Comparison of ENCODE assay signal across 25 mouse cellular contexts in the genomic region with DNA sequence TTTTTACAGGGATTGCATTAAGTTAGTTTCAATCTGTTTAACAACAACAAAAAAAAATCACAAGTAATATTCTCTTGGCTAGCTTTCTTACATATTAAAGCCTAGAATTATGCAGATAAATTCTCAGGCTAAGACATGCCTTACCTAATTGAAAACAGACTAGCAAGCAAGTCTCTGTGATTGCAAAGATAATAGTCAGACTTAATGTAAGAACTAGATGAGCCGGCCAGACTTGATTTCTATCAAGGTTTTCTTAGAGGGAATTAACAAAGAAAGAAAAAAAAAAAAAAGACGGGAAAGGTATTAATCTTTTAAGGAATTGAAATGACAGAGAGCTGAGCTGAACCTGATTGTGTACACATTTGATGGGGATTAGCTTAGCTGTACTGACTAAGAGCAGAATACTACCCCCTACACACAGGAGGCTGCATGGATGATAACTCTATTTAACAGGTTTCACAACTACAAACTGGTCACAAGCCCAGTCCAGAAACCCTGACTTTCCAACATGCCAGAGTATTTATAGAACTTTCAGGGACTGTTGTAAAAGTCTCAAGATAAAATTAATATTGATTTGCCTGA. TPM values are rescaled to one million over a fixed set of nuclear protein-coding genes. Genes with fewer than 3 reads are reported as not detected.
DNase-seq lines count a peak whose midpoint lies in the region; ATAC-seq and TF ChIP-seq lines count a peak whose summit lies in the region.
"Had no signal": no experiment of that assay in that cellular context is flagged by ENCODE, and none has a peak within 500 bp of the region (broad histone marks: within the 10 kb centered on the region; RNA-seq: fewer than 3 reads in every experiment).

No protein-coding gene starts in this region.

- no peaks in the 10 kb centered on the region for H3K27me3 ChIP-seq in limb, embryonic 14.5 days (ENCODE audit: control insufficient read depth, insufficient read depth, low read length)
- H3K27me3 ChIP-seq in limb, embryonic 10.5 days (ENCODE audit: low read depth, poor library complexity, severe bottlenecking): no peaks in the 10 kb centered on the region
- H3K27me3 ChIP-seq in embryonic facial prominence, embryonic 13.5 days: no peaks in the 10 kb centered on the region
- H3K27me3 ChIP-seq in stomach, postnatal 0 days (ENCODE audit: control insufficient read depth, insufficient read depth, low read length): no peaks in the 10 kb centered on the region
- H3K27me3 ChIP-seq in forebrain, embryonic 14.5 days (replicated peaks; ENCODE audit: control insufficient read depth, insufficient read depth, low read length): no peaks in the 10 kb centered on the region
- H3K27me3 ChIP-seq: CH12.LX; embryonic facial prominence, embryonic 12.5 days; forebrain, embryonic 15.5 days; hindbrain, embryonic 13.5 days; intestine, embryonic 15.5 days had no signal

- DNase-seq in limb, embryonic 14.5 days (ENCODE audit: low spot score): peak; percentile 29
- no peak for DNase-seq in limb, embryonic 10.5 days (ENCODE audit: low spot score)
- peak; percentile 83 for DNase-seq in gonadal fat pad, adult 2 months (ENCODE audit: low read depth)
- no peak for DNase-seq in stomach, postnatal 0 days (ENCODE audit: low spot score)
- no peak for DNase-seq in forebrain, embryonic 14.5 days (ENCODE audit: low spot score)
- DNase-seq in kidney, postnatal 14 days: no peak
- DNase-seq: adrenal gland, adult 2 months; adrenal gland, postnatal 14 days; B cell, adult 2 months; cerebellum, adult 11 months; cerebellum, adult 2 months; cerebellum, adult 9-11 months; cerebellum, postnatal 36 days; embryo, embryonic 11 days; gastrocnemius, postnatal 25 days; heart, adult 2 months had no signal

- H3K4me2 ChIP-seq in limb, embryonic 14.5 days (replicated peaks; ENCODE audit: low read depth, low read length, severe bottlenecking): no peak overlapping the region
- no peak overlapping the region for H3K4me2 ChIP-seq in embryonic facial prominence, embryonic 13.5 days
- H3K4me2 ChIP-seq in stomach, postnatal 0 days (replicated peaks; ENCODE audit: low read depth): no peak overlapping the region
- H3K4me2 ChIP-seq in forebrain, embryonic 14.5 days (ENCODE audit: low read length): no peak overlapping the region
- H3K4me2 ChIP-seq: embryonic facial prominence, embryonic 12.5 days; forebrain, embryonic 15.5 days; hindbrain, embryonic 13.5 days; intestine, embryonic 15.5 days had no signal

- ATAC-seq in limb, embryonic 14.5 days (ENCODE audit: low FRiP score, low read depth): no peak
- 0 out of 2 replicates have a peak, but pooled peaks have one; percentile 64 for ATAC-seq in embryonic facial prominence, embryonic 13.5 days (ENCODE audit: insufficient number of reproducible peaks, insufficient read depth, low FRiP score, low TSS enrichment, low read depth)
- 0 out of 2 replicates have a peak, but pooled peaks have one; percentile 24 for ATAC-seq in stomach, postnatal 0 days (ENCODE audit: low FRiP score, low TSS enrichment)
- ATAC-seq in forebrain, embryonic 14.5 days: no peak
- ATAC-seq: forebrain, embryonic 15.5 days; hindbrain, embryonic 16.5 days; intestine, embryonic 15.5 days had no signal

- no peaks in the 10 kb centered on the region for H3K9me3 ChIP-seq in limb, embryonic 14.5 days (ENCODE audit: control insufficient read depth, low read length)
- no peaks in the 10 kb centered on the region for H3K9me3 ChIP-seq in limb, embryonic 10.5 days (replicated peaks)
- H3K9me3 ChIP-seq in embryonic facial prominence, embryonic 13.5 days: no peaks in the 10 kb centered on the region
- H3K9me3 ChIP-seq in stomach, postnatal 0 days (ENCODE audit: control insufficient read depth, low read length): no peaks in the 10 kb centered on the region
- no peaks in the 10 kb centered on the region for H3K9me3 ChIP-seq in forebrain, embryonic 14.5 days (replicated peaks; ENCODE audit: control insufficient read depth, low read length)
- H3K9me3 ChIP-seq: embryonic facial prominence, embryonic 12.5 days; forebrain, embryonic 15.5 days; G1E; heart, embryonic 10.5 days; hindbrain, embryonic 13.5 days; intestine, embryonic 15.5 days had no signal

- H3K36me3 ChIP-seq in limb, embryonic 14.5 days (ENCODE audit: control insufficient read depth, insufficient read depth, low read length): no peaks in the 10 kb centered on the region
- no peaks in the 10 kb centered on the region for H3K36me3 ChIP-seq in limb, embryonic 10.5 days
- H3K36me3 ChIP-seq in embryonic facial prominence, embryonic 13.5 days: no peaks in the 10 kb centered on the region
- H3K36me3 ChIP-seq in stomach, postnatal 0 days (ENCODE audit: control insufficient read depth, insufficient read depth, low read length): no peaks in the 10 kb centered on the region
- no peaks in the 10 kb centered on the region for H3K36me3 ChIP-seq in forebrain, embryonic 14.5 days (ENCODE audit: control insufficient read depth, insufficient read depth, low read length)
- H3K36me3 ChIP-seq: embryonic facial prominence, embryonic 12.5 days; forebrain, embryonic 15.5 days; G1E; heart, embryonic 10.5 days; hindbrain, embryonic 13.5 days; intestine, embryonic 15.5 days had no signal

- no peak for TF ChIP-seq CTCF in stomach, postnatal 0 days (IDR thresholded peaks at IDR 0.05; ENCODE audit: low read depth)

- WGBS in limb, embryonic 14.5 days: 53% methylated on average over 2 of the region's 2 CpGs
- 76% methylated on average over 2 of the region's 2 CpGs for WGBS in limb, embryonic 10.5 days
- 10% methylated on average over 2 of the region's 2 CpGs for WGBS in embryonic facial prominence, embryonic 13.5 days
- 35% methylated on average over 2 of the region's 2 CpGs for WGBS in stomach, postnatal 0 days
- WGBS in forebrain, embryonic 14.5 days: 72% methylated on average over 2 of the region's 2 CpGs

- no peak overlapping the region for H3K27ac ChIP-seq in limb, embryonic 14.5 days (replicated peaks; ENCODE audit: low read depth, low read length)
- no peak overlapping the region for H3K27ac ChIP-seq in limb, embryonic 10.5 days
- no peak overlapping the region for H3K27ac ChIP-seq in embryonic facial prominence, embryonic 13.5 days
- no peak overlapping the region for H3K27ac ChIP-seq in stomach, postnatal 0 days (replicated peaks)
- no peak overlapping the region for H3K27ac ChIP-seq in forebrain, embryonic 14.5 days (ENCODE audit: low read depth, low read length)
- H3K27ac ChIP-seq: embryonic facial prominence, embryonic 12.5 days; forebrain, embryonic 15.5 days; heart, adult 2 months; heart, embryonic 10.5 days; hindbrain, embryonic 13.5 days; intestine, embryonic 15.5 days had no signal

- TF ChIP-seq EP300 in stomach, postnatal 0 days (optimal IDR thresholded peaks at IDR 0.05): peak; percentile 59

- H3K4me3 ChIP-seq in limb, embryonic 14.5 days (replicated peaks; ENCODE audit: low read length): no peak overlapping the region
- H3K4me3 ChIP-seq in limb, embryonic 10.5 days: no peak overlapping the region
- H3K4me3 ChIP-seq in embryonic facial prominence, embryonic 13.5 days: no peak overlapping the region
- H3K4me3 ChIP-seq in stomach, postnatal 0 days (ENCODE audit: low read depth, low read length): no peak overlapping the region
- no peak overlapping the region for H3K4me3 ChIP-seq in forebrain, embryonic 14.5 days (ENCODE audit: low read depth, low read length)
- H3K4me3 ChIP-seq: embryonic facial prominence, embryonic 12.5 days; forebrain, embryonic 15.5 days; heart, adult 2 months; heart, embryonic 10.5 days; hindbrain, embryonic 13.5 days; intestine, embryonic 15.5 days had no signal

- peaks cover 7% of the 10 kb centered on the region for H3K4me1 ChIP-seq in limb, embryonic 14.5 days (ENCODE audit: control insufficient read depth, insufficient read depth, low read length)
- H3K4me1 ChIP-seq in limb, embryonic 10.5 days: no peaks in the 10 kb centered on the region
- peaks cover 8% of the 10 kb centered on the region; the same call in 1 of the 2 replicates for H3K4me1 ChIP-seq in embryonic facial prominence, embryonic 13.5 days
- H3K4me1 ChIP-seq in stomach, postnatal 0 days (replicated peaks; ENCODE audit: control insufficient read depth, insufficient read depth): no peaks in the 10 kb centered on the region
- H3K4me1 ChIP-seq in forebrain, embryonic 14.5 days (ENCODE audit: control insufficient read depth, insufficient read depth, low read length): no peaks in the 10 kb centered on the region
- H3K4me1 ChIP-seq: embryonic facial prominence, embryonic 12.5 days; forebrain, embryonic 15.5 days; heart, embryonic 10.5 days; hindbrain, embryonic 13.5 days; intestine, embryonic 15.5 days had no signal

- H3K9ac ChIP-seq in limb, embryonic 14.5 days (ENCODE audit: low read depth, low read length, severe bottlenecking): no peak overlapping the region
- no peak overlapping the region for H3K9ac ChIP-seq in embryonic facial prominence, embryonic 13.5 days
- H3K9ac ChIP-seq in stomach, postnatal 0 days (ENCODE audit: low read length): no peak overlapping the region
- no peak overlapping the region for H3K9ac ChIP-seq in forebrain, embryonic 14.5 days (ENCODE audit: low read length)
- H3K9ac ChIP-seq: embryonic facial prominence, embryonic 12.5 days; forebrain, embryonic 15.5 days; hindbrain, embryonic 13.5 days; intestine, embryonic 15.5 days had no signal

- TF ChIP-seq POLR2A in limb, embryonic 14.5 days (IDR thresholded peaks at IDR 0.05; ENCODE audit: borderline replicate concordance, extremely low read depth, insufficient read depth, insufficient read length): no peak

RNA-seq across cellular contexts. Expression of a gene that starts 9.5 kb away (rescaled TPM):
- 35.6 and 39.7 TPM in 2 replicates for polyA plus RNA-seq in limb, embryonic 14.5 days (2012; rRNA removed)
- polyA plus RNA-seq in limb, embryonic 14.5 days (2014; fragmentation: Nextera tagmentation; extraction: Ambion mirVana): 53.7 and 61.9 TPM in 2 replicates
- polyA plus RNA-seq in limb, embryonic 10.5 days (2016; fragmentation: Nextera tagmentation; extraction: Ambion mirVana): 60.6 and 64.1 TPM in 2 replicates
- polyA plus RNA-seq in embryonic facial prominence, embryonic 13.5 days (2015; fragmentation: Nextera tagmentation; extraction: Ambion mirVana): 58.5 and 62.2 TPM in 2 replicates
- polyA plus RNA-seq in gonadal fat pad, adult 2 months (2012; rRNA removed): 11.9 and 14.5 TPM in 2 replicates
- 17.8 and 21.6 TPM in 2 replicates for polyA plus RNA-seq in stomach, postnatal 0 days (2015; fragmentation: Nextera tagmentation; extraction: Ambion mirVana)
- 66.1 and 86.8 TPM in 2 replicates for polyA plus RNA-seq in forebrain, embryonic 14.5 days (2014; fragmentation: Nextera tagmentation; extraction: Ambion mirVana)

Comparison
In these comparisons a context has a peak if more than half of its experiments do, and no peak if none do; other contexts are left out.
1. DNase-seq: peak in limb, embryonic 14.5 days (single experiment) and gonadal fat pad, adult 2 months (single experiment); none in limb, embryonic 10.5 days (single experiment), stomach, postnatal 0 days (single experiment), forebrain, embryonic 14.5 days (single experiment) and kidney, postnatal 14 days (single experiment).
2. ATAC-seq: peak in embryonic facial prominence, embryonic 13.5 days (single experiment) and stomach, postnatal 0 days (single experiment); none in limb, embryonic 14.5 days (single experiment) and forebrain, embryonic 14.5 days (single experiment).